Mouse (Mus musculus): ENCODE measurements around the gene Ntm. TPM values are rescaled to one million over a fixed set of nuclear protein-coding genes. Genes with fewer than 3 reads are reported as not detected.

Gene Ntm
- polyA plus RNA-seq, 1 experiment from 2014 or later, result 27.3 TPM

DNA sequence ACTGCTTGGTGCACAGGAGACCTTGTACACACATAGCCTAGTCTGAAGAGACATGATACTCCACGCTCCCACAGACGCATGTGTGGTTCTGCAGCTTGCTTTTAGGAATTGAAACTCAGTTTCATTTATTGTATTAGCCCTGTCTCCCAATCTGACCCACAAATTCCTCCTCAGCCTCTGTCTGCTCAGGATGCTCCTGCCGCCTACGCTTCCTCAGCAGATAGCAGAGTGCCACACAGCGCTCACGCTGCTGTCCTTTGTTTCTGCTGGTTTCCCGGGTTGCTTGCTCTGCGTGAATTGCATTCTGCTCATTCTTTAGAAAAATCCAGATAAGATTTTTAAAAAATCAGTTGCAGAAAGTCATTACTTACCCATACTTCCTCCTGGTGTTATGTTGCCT, 647.1 kb downstream of the Ntm start:
- H3K4me3 ChIP-seq, result no peak overlapping the region
- H3K36me3 ChIP-seq, result no peaks in the 10 kb centered on the region
- no peak for ATAC-seq (ENCODE audit: insufficient number of reproducible peaks, low FRiP score, low TSS enrichment, low read depth)
- peaks cover 24% of the 10 kb centered on the region for H3K4me1 ChIP-seq
- H3K27ac ChIP-seq, result no peak overlapping the region
- H3K9me3 ChIP-seq, result no peaks in the 10 kb centered on the region
- no peak overlapping the region for H3K4me2 ChIP-seq
- peaks cover 87% of the 10 kb centered on the region for H3K27me3 ChIP-seq
- 78% methylated on average over 8 of the region's 8 CpGs for WGBS
- no peak overlapping the region for H3K9ac ChIP-seq

DNA sequence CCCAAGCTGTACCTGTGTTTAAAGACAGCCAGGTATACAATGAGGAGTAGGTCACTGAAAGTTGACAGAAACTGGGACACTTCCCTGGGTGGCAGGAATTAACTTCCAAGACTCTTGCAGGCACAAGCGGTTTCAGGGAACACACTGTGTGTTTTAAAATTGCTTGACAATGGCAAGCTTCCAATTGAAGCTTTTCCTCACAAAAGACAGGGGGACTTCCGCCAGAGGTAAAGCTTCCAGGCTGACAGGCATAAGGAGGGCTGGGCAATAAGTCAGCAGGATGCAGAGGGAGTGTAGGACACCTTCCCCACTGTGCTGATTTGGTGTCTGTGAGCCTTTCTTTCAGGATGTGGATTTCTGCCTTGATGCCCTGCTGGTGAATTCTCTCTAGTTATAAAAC, 656.0 kb downstream of the Ntm start:
- WGBS, result 14% methylated on average over 2 of the region's 2 CpGs
- no peaks in the 10 kb centered on the region for H3K9me3 ChIP-seq
- no peaks in the 10 kb centered on the region for H3K36me3 ChIP-seq
- no peak overlapping the region for H3K27ac ChIP-seq
- ATAC-seq (ENCODE audit: insufficient number of reproducible peaks, low FRiP score, low TSS enrichment, low read depth), result no peak
- H3K4me1 ChIP-seq, result no peaks in the 10 kb centered on the region
- no peak overlapping the region for H3K4me3 ChIP-seq
- H3K9ac ChIP-seq, result no peak overlapping the region
- H3K27me3 ChIP-seq, result peaks cover 60% of the 10 kb centered on the region
- no peak overlapping the region for H3K4me2 ChIP-seq

GRCm38 (mm10) chr9:29298340-29298739, 664.6 kb downstream of the Ntm start:
- 88% methylated on average over 3 of the region's 3 CpGs for WGBS
- Histone ChIP-seq H3K27ac (no peak overlapping the region), H3K4me1 (no peaks in the 10 kb centered on the region), H3K9ac (no peak overlapping the region), H3K4me3 (no peak overlapping the region), H3K9me3 (no peaks in the 10 kb centered on the region), H3K36me3 (no peaks in the 10 kb centered on the region), H3K4me2 (no peak overlapping the region), H3K27me3 (peaks cover 14% of the 10 kb centered on the region; the same call in 1 of the 2 replicates)
- ATAC-seq (ENCODE audit: insufficient number of reproducible peaks, low FRiP score, low TSS enrichment, low read depth), result no peak

DNA sequence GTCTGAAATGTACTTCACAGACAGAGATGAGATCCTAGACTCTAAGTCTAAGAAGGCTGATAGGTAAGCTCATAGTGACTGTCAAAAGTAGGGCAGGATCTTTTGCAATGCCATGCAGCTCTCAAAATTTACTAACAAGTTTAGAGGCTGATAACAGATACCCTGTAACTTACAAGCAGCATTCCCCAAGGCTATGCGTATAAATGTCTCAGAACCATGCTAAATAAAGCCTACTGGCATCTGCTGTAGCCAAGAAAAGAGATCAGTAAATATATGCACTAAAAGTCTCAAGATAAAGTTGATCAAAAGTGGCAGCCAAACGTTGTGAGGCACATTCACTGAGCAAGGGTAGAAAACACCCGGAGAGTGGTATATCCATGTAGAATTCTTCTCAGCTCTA, 666.2 kb downstream of the Ntm start:
- H3K27me3 ChIP-seq, result peaks cover 14% of the 10 kb centered on the region; the same call in 1 of the 2 replicates
- H3K4me1 ChIP-seq, result no peaks in the 10 kb centered on the region
- no peak for ATAC-seq (ENCODE audit: insufficient number of reproducible peaks, low FRiP score, low TSS enrichment, low read depth)
- no peak overlapping the region for H3K9ac ChIP-seq
- H3K27ac ChIP-seq, result no peak overlapping the region
- no peaks in the 10 kb centered on the region for H3K36me3 ChIP-seq
- no peak overlapping the region for H3K4me2 ChIP-seq
- H3K4me3 ChIP-seq, result no peak overlapping the region
- H3K9me3 ChIP-seq, result no peaks in the 10 kb centered on the region
- 79% methylated on average over 3 of the region's 3 CpGs for WGBS

DNA sequence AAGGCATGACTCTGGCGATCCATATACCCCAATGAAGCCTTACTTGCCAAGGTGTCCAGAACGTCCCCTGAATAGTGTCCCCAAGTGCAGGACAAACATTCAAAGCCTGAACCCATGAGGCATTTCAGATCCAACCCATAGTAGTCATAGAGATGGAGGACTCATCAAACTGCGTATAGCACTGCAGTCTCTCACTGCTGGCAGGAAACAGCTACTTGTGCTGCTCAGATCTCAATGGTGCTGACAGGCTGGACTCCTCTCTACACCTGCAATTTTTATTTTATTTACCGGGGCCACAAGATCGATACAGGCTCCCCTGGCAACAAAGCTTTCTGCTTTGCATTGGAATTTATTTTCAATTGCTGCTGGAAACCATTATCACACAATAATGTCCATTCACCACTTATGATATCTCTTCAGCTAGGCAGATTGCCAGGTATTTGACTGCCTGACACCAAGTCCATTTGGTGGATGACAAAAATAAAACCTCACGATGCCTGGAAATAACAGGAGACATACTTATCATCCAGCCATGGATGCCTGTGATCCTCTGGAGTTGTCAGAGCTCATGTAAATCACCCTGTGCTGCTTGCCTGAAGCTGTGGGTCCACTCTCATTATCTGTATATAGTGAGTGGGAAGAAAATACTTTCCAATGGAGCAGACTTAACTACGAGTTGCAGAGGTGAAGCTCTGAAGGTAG, 674.8 kb downstream of the Ntm start:
- WGBS, result 82% methylated on average over 7 of the region's 7 CpGs
- H3K27ac ChIP-seq, result no peak overlapping the region
- no peak overlapping the region for H3K4me3 ChIP-seq
- no peak for ATAC-seq (ENCODE audit: insufficient number of reproducible peaks, low FRiP score, low TSS enrichment, low read depth)
- H3K36me3 ChIP-seq, result no peaks in the 10 kb centered on the region
- no peaks in the 10 kb centered on the region for H3K4me1 ChIP-seq
- 0 out of 2 replicates have a peak, but pooled peaks cover 3% of the 10 kb centered on the region for H3K27me3 ChIP-seq
- H3K4me2 ChIP-seq, result no peak overlapping the region
- no peaks in the 10 kb centered on the region for H3K9me3 ChIP-seq
- no peak overlapping the region for H3K9ac ChIP-seq

DNA sequence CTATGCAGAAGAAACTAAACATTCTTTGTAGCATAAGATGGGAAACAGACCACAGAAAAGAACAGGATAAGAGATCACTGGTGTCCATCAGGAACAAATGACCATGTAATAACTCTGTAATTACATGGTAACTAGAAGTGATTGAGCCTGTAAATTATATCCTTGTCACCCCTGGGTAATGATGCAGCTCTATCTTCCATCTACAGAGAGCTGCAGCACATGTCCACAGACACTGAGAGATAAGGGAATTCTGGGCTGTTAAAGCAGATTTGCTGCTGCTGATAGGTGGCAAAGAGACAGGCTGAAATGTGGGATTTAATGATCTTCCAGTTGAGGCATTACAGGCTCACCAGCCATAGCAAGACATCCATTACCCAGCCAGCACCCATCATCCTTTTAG, 677.8 kb downstream of the Ntm start:
- ATAC-seq (ENCODE audit: insufficient number of reproducible peaks, low FRiP score, low TSS enrichment, low read depth), result no peak
- Histone ChIP-seq H3K36me3 (no peaks in the 10 kb centered on the region), H3K9me3 (no peaks in the 10 kb centered on the region)

DNA sequence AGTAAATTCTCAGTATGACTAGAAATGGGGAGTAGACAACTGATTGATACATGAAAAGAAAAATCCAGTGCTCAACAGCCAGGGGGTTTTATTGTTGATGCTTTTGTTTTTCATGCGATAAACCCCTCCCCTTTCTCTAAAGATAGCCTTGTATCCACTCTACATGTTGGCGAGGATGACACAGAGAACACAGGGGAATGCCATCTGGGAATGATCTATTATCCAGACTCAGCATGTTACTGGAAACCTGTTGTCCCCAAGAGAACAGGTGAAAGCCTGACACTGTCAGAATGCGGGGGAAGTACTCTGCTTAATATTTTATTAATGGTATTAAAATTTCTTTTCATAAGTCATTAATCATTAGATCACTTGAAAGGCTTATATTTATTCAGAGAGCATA, 690.1 kb downstream of the Ntm start:
- Histone ChIP-seq H3K27me3 (no peaks in the 10 kb centered on the region; the same call in 1 of the 2 replicates), H3K4me3 (no peak overlapping the region), H3K9ac (no peak overlapping the region), H3K4me1 (no peaks in the 10 kb centered on the region), H3K27ac (no peak overlapping the region), H3K36me3 (no peaks in the 10 kb centered on the region), H3K4me2 (no peak overlapping the region), H3K9me3 (no peaks in the 10 kb centered on the region)
- ATAC-seq (ENCODE audit: insufficient number of reproducible peaks, low FRiP score, low TSS enrichment, low read depth), result no peak
- WGBS, result 85% methylated on average over 3 of the region's 3 CpGs

More for the DNA sequence above, 677.8 kb downstream of the Ntm start:
- Histone ChIP-seq H3K27ac (no peak overlapping the region), H3K9ac (no peak overlapping the region), H3K4me3 (no peak overlapping the region), H3K4me2 (no peak overlapping the region), H3K27me3 (0 out of 2 replicates have a peak, but pooled peaks cover 2% of the 10 kb centered on the region), H3K4me1 (no peaks in the 10 kb centered on the region)

GRCm38 (mm10) chr9:29269988-29270387, 693.0 kb downstream of the Ntm start:
- H3K9me3 ChIP-seq, result no peaks in the 10 kb centered on the region

GRCm38 (mm10) chr9:29269277-29269646, 693.7 kb downstream of the Ntm start:
- ATAC-seq (ENCODE audit: insufficient number of reproducible peaks, low FRiP score, low TSS enrichment, low read depth), result no peak
- Histone ChIP-seq H3K4me2 (no peak overlapping the region), H3K9me3 (no peaks in the 10 kb centered on the region), H3K4me1 (no peaks in the 10 kb centered on the region), H3K27ac (no peak overlapping the region), H3K36me3 (no peaks in the 10 kb centered on the region), H3K27me3 (no peaks in the 10 kb centered on the region; the same call in 1 of the 2 replicates), H3K9ac (no peak overlapping the region), H3K4me3 (no peak overlapping the region)
- WGBS, result 92% methylated on average over 2 of the region's 2 CpGs

More at GRCm38 (mm10) chr9:29269988-29270387, 693.0 kb downstream of the Ntm start:
- no peak for ATAC-seq (ENCODE audit: insufficient number of reproducible peaks, low FRiP score, low TSS enrichment, low read depth)
- 81% methylated on average over 6 of the region's 6 CpGs for WGBS
- no peak overlapping the region for H3K4me2 ChIP-seq
- no peaks in the 10 kb centered on the region for H3K4me1 ChIP-seq
- no peak overlapping the region for H3K4me3 ChIP-seq
- no peaks in the 10 kb centered on the region for H3K36me3 ChIP-seq
- no peaks in the 10 kb centered on the region; the same call in 1 of the 2 replicates for H3K27me3 ChIP-seq
- no peak overlapping the region for H3K27ac ChIP-seq
- no peak overlapping the region for H3K9ac ChIP-seq

DNA sequence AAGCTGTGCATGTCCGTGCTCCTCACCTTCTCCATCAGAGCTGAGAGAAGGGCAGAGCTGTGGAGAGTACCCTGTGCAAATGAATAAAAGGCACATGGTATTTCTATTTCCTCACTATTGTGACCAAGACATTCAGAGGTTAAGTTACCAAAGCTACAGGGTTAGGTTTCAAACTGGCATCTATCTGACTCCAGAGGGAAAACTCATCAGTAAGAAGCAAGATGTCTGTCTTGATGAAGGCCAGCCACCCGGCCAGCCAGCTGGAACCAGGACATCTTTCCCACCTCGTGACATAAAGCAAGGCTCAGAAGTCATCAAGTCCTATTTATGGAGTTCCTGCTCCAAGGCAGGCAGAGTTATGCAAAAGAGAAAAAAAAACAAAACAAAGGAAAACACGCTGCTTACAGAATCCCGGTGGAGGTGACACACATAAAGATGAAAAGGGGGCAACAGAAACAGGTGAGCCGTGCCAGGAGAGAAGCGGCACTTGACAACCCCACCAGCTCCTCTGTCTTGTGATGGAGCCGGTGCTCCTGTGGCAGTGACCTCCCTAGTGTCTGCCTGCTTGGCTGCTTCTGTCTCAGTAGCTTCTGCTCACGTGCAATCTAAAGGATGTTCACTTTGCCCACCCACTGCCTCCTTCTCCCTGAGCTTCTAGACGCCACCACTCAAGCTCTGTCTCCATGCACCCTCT, 694.2 kb downstream of the Ntm start:
- no peak overlapping the region for H3K4me3 ChIP-seq
- H3K27me3 ChIP-seq, result no peaks in the 10 kb centered on the region; the same call in 1 of the 2 replicates
- H3K36me3 ChIP-seq, result no peaks in the 10 kb centered on the region
- no peak overlapping the region for H3K4me2 ChIP-seq
- H3K27ac ChIP-seq, result no peak overlapping the region
- no peak for ATAC-seq (ENCODE audit: insufficient number of reproducible peaks, low FRiP score, low TSS enrichment, low read depth)
- no peaks in the 10 kb centered on the region for H3K4me1 ChIP-seq
- 64% methylated on average over 10 of the region's 10 CpGs for WGBS
- H3K9ac ChIP-seq, result no peak overlapping the region
- no peaks in the 10 kb centered on the region for H3K9me3 ChIP-seq

GRCm38 (mm10) chr9:29267663-29268062, 695.3 kb downstream of the Ntm start:
- H3K36me3 ChIP-seq, result no peaks in the 10 kb centered on the region
- H3K4me1 ChIP-seq, result no peaks in the 10 kb centered on the region
- WGBS, result 50% methylated on average over 3 of the region's 3 CpGs
- no peak overlapping the region for H3K4me3 ChIP-seq
- no peak overlapping the region for H3K9ac ChIP-seq
- ATAC-seq (ENCODE audit: insufficient number of reproducible peaks, low FRiP score, low TSS enrichment, low read depth), result no peak
- no peaks in the 10 kb centered on the region for H3K9me3 ChIP-seq
- H3K27ac ChIP-seq, result no peak overlapping the region
- no peaks in the 10 kb centered on the region; the same call in 1 of the 2 replicates for H3K27me3 ChIP-seq
- H3K4me2 ChIP-seq, result no peak overlapping the region

DNA sequence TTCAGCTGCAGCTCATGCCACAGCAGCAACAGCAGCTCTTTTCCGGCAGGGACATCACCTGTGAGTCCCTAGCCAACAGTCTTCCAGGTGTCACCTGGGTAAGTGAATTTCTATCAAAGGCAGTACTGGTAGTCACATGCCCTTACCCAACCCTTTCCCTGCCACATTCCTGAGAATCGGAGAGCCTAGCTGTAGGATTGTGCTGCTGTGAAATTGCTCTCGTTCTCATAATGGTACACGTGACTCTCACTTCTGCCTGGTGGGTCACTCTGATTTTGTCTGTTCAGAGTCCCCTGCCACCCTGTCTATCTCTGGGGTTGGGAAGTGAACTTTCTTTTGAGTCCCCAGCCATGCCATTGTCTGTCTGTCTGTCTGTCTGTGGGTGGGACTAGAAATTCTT, 697.8 kb downstream of the Ntm start:
- ATAC-seq (ENCODE audit: insufficient number of reproducible peaks, low FRiP score, low TSS enrichment, low read depth), result no peak
- Histone ChIP-seq H3K4me3 (no peak overlapping the region), H3K27ac (no peak overlapping the region), H3K9me3 (no peaks in the 10 kb centered on the region), H3K27me3 (no peaks in the 10 kb centered on the region; the same call in 1 of the 2 replicates), H3K36me3 (no peaks in the 10 kb centered on the region), H3K4me2 (no peak overlapping the region), H3K4me1 (no peaks in the 10 kb centered on the region), H3K9ac (no peak overlapping the region)
- WGBS, result 65% methylated on average over 4 of the region's 4 CpGs
